Mouse (Mus musculus) testis, postnatal 14 days (tissue): Measurements from ENCODE around the gene Mblac1.
"Not testable (repeated sequence)": the region's sequence is repeated elsewhere in the genome, so short reads cannot be mapped to it uniquely, and the experiment has no call there.

ENCODE experiments used
- DNase-seq: peaks from one replicate; pipeline ENCODE4 v3.0.0; 2021; ENCODE audit warnings: low spot score

Gene Mblac1

DNA sequence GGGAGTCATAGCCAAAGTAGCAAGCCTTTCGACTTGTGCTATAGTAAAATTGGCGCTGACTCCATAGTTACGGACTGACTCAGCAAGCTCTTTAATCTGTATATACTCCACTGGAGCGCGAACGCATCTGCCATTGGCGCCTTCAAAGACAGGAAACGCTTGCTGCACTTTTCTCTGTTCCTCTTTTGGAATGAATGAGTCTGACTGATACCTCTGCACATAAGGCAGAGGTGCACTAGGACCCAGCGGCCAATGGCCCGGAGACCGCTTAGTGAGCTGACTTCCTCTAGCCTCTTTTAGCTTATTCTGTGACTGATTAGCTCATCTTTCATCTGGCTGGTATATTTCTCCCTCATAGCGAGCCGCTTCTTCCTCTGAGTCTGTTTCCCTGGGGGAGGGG, 22.5 kb downstream of the Mblac1 start:
- DNase-seq, result not testable (repeated sequence)

DNA sequence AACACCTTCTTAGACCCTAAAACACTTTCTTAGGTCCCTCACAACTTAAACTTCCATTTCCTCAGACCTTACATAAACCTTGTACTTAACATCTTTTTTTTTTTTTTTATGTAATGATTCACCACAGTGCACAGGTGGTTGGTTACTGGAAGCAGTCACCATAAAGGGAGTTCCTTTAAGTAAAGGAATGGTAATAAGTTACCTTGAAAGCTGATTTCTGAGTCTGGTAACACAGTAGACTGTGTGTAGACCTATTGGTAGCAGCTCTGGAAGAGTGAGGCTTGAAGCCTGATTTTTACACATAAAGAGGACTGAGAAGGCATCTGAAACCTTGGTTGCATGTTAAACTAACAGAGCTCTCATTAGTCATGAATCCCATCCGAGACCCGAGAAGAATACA, 25.8 kb downstream of the Mblac1 start:
- DNase-seq, result no peak

GRCm38 (mm10) chr5:138222111-138222510, 28.0 kb downstream of the Mblac1 start:
- peak; percentile 68 for DNase-seq

DNA sequence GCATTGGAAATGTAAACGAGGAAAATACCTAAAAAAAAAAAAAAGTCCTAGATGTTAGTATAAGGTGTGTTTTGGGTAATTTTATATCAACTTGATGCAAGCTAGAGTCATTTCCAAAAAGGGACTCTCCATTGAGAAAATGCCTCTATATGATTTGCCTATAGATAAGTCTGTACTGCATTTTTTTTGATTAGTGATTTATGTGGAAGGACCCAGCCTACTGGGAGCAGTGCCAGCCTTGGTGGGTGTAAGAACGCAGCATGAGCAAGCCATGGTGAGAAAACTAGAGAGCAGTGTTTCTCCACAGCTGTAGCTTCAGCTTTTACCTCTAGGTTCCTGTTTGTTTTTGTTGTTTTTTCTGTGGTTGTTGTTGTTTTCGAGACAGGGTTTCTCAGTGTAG, 29.2 kb downstream of the Mblac1 start:
- DNase-seq, result no peak

- DNase-seq, result no peak
Observed at GRCm38 (mm10) chr5:138225700-138226099, 31.6 kb downstream of the Mblac1 start, which contains the start of gene Nxpe5. Gene Nxpe5, plus strand, starts transcription at chr5:138225898.

GRCm38 (mm10) chr5:138226491-138226890, 32.4 kb downstream of the Mblac1 start:
- no peak for DNase-seq

DNA sequence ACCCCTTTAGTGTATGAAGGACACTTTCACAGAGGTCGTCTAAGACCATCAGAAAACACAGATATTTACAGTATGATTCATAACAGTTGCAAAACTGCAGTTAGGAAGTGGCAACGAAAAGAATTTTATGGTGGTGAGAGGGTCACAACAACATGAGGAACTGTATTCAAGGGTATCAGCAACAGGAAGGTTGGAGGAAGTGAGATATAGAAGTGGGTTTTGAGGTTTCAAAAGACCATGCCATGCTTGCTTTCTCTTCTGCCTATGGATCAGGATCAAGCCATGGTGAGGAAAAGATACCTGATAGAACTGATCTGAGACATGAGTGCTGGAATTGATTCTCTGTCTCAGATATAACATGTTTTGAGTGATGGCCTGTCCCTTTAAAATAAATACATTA, 33.3 kb downstream of the Mblac1 start:
- no peak for DNase-seq

- no peak for DNase-seq
Observed at GRCm38 (mm10) chr5:138228026-138228425, 33.9 kb downstream of the Mblac1 start.

DNA sequence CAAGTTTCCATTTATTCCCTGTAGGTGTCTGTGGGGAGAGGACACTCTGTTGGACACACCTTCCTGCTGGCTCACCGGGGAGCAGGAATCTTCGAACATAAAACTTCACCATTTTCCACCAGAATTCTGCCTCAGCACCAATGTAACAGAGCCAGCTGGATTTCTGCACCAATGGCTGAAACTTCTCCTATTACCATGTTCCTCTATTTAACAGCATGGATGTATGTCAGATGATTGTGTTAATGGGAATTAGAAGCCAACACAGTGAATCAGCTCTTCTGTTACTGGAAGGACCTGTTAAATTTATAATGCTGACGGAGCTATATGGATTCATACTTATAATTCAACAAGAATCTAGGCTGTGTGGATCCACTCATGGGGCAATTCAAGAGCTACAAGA, 35.4 kb downstream of the Mblac1 start:
- DNase-seq, result no peak

GRCm38 (mm10) chr5:138233778-138234177, 39.7 kb downstream of the Mblac1 start:
- no peak for DNase-seq

- DNase-seq, result no peak
Observed at GRCm38 (mm10) chr5:138234224-138234623, 40.1 kb downstream of the Mblac1 start.

- DNase-seq, result no peak
Observed at GRCm38 (mm10) chr5:138241511-138241910, 47.4 kb downstream of the Mblac1 start.
